Mouse (Mus musculus) cerebellum, adult 2 months (tissue): ENCODE results near the gene Mmd2. TPM values are rescaled to one million over a fixed set of nuclear protein-coding genes. Genes with fewer than 3 reads are reported as not detected.

Source experiments
- DNase-seq, 2 experiments: peaks; one replicate each; pipeline ENCODE4 v3.0.0; 2021
- H3K27ac ChIP-seq: fragments of 200-500 bp; 2 replicates; pipeline ENCODE4 v1.5.1; 2012; ENCODE audit warnings: low read length, control low read depth, inconsistent platforms; ENCODE audit not compliant: insufficient read depth
- H3K27me3 ChIP-seq: fragments of 200-500 bp; 2 replicates; pipeline ENCODE4 v1.6.1; 2012; ENCODE audit warnings: inconsistent platforms, mild to moderate bottlenecking, low read length, moderate library complexity; ENCODE audit not compliant: control insufficient read depth, insufficient read depth
- H3K4me1 ChIP-seq: fragments of 200-500 bp; 2 replicates; pipeline ENCODE4 v1.6.1; 2011; ENCODE audit warnings: low read length; ENCODE audit not compliant: control insufficient read depth, insufficient read depth
- H3K4me3 ChIP-seq: fragments of 200-500 bp; replicated peaks from 2 replicates; pipeline ENCODE3; 2011; ENCODE audit warnings: mild to moderate bottlenecking, low read depth, low read length, control low read depth; ENCODE audit not compliant: insufficient read depth
- CTCF ChIP-seq: fragments of 200-500 bp; IDR thresholded peaks from 2 replicates; pipeline ENCODE4 v1.5.1; 2011; ENCODE audit warnings: low read depth, mild to moderate bottlenecking, control low read depth, low read length, moderate library complexity, borderline replicate concordance; ENCODE audit not compliant: insufficient read depth
- POLR2A ChIP-seq: fragments of 200-500 bp; IDR thresholded peaks from 2 replicates; pipeline ENCODE4 v1.6.1; 2011; ENCODE audit warnings: low read length, control low read depth, borderline replicate concordance; ENCODE audit not compliant: insufficient read depth
- WGBS: fragments of 180-500 bp; shearing (Covaris S2); methylation state at CpG from one replicate; pipeline ENCODE4 v1.1.7; 2018; 5-methylcytosine and 5-hydroxymethylcytosine counted together
- polyA plus RNA-seq: library from polyadenylated mRNA; depleted of rRNA; stranded (reverse); fragments of >200 nt; gene quantifications from 2 replicates; pipeline ENCODE4 v1.2.3, GENCODE M21; 2012

Mmd2 gene
- polyA plus RNA-seq, 1 experiment = 65.6 TPM

DNA sequence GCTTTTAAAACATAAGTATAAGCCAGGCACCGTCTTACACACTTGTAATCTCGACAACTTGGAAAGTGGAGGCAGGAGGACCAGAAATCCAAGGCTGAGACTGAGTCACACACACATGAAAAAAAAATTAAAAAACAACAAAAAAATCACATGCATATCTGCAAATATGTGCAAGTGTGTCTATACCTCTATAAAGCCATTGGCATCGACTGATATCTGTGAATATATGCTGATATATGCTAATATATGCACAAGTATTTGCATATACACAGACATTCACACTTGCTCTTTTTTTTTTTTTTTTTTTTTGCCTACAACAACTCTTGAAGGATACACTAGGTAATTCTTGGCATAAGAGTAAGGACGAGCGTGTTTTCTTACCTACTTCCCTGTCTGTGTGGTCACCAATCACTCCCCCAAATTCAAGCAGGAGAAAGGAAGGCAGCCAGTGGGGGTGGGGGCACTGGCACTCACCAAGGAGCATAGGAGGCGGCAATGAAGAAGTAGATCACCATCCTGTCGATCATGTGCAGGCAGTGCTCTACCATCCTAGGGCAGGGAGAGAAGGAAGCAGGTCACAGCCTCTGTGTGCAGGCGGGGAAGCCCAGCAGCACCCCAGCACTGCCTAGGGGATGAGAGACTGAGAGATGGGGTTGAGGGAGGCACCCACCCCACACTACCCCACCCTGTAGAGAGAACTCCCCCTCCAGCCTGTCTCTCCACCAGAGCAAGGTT is 34.1 kb downstream of the Mmd2 start:
- Histone ChIP-seq H3K4me3 (no peak overlapping the region), H3K27me3 (no peaks in the 10 kb centered on the region), H3K4me1 (no peaks in the 10 kb centered on the region), H3K27ac (no peak overlapping the region)
- 77% methylated on average over 8 of the region's 8 CpGs for WGBS
- TF ChIP-seq POLR2A (no peak), CTCF (no peak)
- no peak for DNase-seq

DNA sequence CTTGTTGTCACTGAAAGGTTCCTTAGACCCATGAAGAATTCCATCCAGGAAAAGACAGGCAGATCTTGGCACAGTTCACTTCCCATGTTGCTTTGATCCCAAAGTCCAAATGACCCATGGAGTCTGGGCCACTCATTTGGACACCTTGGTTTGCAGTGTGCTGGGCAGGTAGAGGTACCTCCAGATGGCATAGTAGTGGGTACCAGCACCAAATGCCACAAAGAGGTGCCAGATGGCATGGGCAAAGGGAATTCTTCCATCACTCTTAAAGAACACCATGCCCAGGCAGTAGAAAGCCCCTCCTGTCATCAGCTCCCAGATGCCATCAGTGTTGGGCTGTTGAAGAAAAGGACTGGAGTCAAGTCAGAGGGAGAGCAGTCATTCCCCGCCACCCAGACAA is 44.0 kb downstream of the Mmd2 start:
- H3K4me1 ChIP-seq = peaks cover 4% of the 10 kb centered on the region
- no peak for TF ChIP-seq CTCF

DNA sequence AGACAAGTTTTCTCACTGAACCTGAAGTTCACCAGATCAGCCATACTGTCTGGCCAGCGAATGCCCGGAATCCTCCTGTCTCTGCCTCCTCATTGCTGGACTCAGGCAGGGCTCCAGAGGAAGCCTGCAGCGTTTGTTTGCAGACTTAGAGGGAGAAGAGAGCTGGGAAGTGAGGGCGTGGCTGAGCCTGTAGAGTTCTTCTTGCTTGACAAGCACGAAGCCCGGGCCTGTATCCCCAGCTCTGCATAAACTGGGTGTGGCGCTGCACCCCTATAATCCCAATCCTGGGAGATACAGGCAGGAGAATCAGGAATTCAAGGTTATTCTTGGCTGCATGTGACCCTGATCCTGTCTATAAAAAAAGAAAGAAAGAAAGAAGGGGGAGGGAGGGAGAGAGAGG is 48.3 kb downstream of the Mmd2 start:
- H3K4me1 ChIP-seq = peaks cover 4% of the 10 kb centered on the region
- WGBS = 62% methylated on average over 7 of the region's 7 CpGs
- TF ChIP-seq CTCF (no peak), POLR2A (no peak)
- H3K4me3 ChIP-seq = no peak overlapping the region
- DNase-seq = no peak
- H3K27ac ChIP-seq = no peak overlapping the region
- H3K27me3 ChIP-seq = no peaks in the 10 kb centered on the region

More for the DNA sequence above, 44.0 kb downstream of the Mmd2 start:
- 66% methylated on average over 1 of the region's 1 CpGs for WGBS
- Histone ChIP-seq H3K27ac (no peak overlapping the region), H3K4me3 (no peak overlapping the region), H3K27me3 (no peaks in the 10 kb centered on the region)
- DNase-seq = peak in 1 of 2 experiments; percentile 42

DNA sequence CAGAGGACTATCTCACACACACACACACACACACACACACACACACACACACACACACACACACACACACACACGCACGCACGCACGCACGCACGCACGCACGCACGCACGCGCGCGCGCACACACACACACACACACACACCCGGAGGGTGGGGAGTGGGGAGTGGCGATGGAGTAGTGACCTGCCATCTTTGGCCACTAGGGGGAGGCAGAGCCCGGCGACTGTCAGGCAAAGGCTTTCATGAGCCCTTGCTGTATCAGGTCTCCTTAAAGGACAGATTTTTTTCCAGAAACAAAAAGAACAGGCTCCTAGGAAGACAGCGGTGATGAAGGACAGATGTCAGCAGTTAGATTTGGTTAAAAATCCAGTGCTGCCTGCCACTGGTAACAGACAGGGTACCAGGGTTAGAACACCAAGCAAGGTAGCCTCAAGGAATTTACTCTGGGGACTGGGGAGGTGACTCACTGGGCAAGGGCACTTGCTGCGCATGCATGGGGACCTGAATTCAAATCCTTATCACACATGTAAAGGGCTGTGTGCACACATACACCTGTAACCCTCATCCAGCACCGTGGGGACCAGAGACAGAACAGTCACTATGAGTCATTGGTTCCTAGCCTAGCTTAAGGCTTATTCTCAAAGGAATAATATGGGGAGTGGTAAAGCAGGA is 51.1 kb downstream of the Mmd2 start:
- Histone ChIP-seq H3K27ac (no peak overlapping the region), H3K4me1 (no peaks in the 10 kb centered on the region), H3K4me3 (no peak overlapping the region), H3K27me3 (no peaks in the 10 kb centered on the region)
- peak; percentile 81 to 89 for DNase-seq
- TF ChIP-seq CTCF (peak; percentile 90), POLR2A (no peak)
- WGBS = 16% methylated on average over 16 of the region's 21 CpGs

DNA sequence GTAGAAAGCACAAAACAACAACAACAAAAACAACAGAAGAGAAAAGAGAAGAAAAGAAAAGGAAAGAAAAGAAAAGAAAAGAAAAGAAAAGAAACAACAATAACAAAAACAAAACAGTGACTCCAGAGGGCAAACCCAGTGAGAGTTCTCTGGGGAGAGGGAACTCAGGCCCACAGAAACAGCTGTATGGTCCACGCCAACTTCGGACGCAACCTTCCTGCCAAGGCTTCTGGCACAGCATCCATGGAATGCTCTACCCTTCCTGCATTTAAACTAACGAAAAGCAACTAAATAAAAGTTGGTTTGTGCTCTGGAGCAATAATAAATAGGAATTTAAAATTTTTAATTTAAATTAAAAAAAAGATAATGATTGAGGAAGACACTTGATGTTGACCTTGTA is 51.9 kb downstream of the Mmd2 start:
- H3K27me3 ChIP-seq = no peaks in the 10 kb centered on the region
- 59% methylated on average over 4 of the region's 4 CpGs for WGBS

DNA sequence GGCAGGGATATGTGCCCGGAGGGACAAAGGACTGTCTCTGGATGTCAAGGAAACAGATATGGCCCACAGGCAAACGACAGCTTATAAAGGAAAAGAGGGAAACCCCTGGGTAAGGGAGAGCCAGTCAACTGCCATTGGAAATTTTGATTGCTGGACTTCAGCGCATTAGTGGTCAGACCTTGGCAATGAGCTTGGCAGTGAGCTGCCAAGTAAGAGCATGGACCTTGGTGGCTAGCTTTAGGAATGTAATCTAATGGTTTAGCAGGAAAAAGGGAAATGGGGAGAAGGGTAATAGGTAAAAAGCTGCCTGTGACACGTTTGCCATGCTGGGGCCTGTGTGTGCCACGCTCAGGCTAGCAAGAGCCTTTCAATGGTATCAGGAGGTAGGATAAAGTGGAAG is 52.7 kb downstream of the Mmd2 start:
- TF ChIP-seq CTCF = no peak
- TF ChIP-seq POLR2A = no peak
- Histone ChIP-seq H3K27ac (no peak overlapping the region), H3K4me3 (no peak overlapping the region), H3K4me1 (no peaks in the 10 kb centered on the region), H3K27me3 (no peaks in the 10 kb centered on the region)
- no peak for DNase-seq
- WGBS = 77% methylated on average over 5 of the region's 5 CpGs

More for the DNA sequence above, 51.9 kb downstream of the Mmd2 start:
- H3K4me1 ChIP-seq = no peaks in the 10 kb centered on the region
- TF ChIP-seq POLR2A = no peak
- no peak for TF ChIP-seq CTCF
- no peak for DNase-seq
- no peak overlapping the region for H3K27ac ChIP-seq
- no peak overlapping the region for H3K4me3 ChIP-seq

DNA sequence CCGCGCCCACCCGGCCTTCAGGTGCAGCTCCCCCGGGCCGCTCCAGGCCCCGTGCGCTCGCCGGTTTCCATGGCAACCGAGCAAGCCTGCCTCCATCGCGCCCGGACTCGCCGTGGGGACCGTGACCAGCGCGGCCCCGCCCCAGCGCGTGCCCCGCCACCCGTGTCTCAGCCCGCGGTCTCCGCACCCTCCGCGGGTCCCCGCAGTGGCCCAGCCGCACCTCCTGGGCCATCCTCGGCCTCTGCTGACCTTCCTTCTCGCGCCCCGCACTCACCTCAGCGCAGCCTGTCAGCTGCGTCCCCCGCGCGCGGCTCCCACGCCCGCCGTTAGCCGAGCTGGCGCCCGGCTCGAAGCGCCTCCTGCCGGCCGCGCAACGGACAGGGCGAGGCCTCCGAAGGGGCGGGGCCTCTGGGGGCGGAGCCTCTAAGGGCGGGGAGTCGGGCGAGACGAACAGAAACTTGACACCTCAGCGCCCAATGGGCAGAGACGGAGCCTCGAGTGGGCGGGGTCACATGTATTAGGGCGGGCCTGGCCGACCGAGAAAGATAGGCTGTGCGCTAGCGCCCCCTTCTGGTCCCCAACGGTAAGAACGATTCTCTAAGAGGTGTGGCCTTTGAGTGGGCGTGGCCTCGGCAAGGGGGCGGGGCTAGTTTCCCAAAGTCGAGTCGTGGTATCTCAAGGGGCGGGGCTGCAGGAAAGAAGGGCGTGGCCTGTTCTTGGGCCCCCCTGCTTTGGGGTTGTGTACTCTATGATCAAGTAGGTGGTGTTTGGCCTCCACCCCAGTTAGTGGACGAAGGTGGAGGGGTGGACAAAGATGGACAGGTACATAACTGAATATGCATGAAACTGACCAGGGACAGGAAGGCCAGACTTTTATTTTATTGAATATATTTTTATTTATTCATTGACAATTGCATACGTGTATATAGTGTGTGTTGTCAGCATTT is 57.6 kb downstream of the Mmd2 start, which contains the start of gene Radil:
Gene Radil (minus strand): TSS at position 393 of the 947 bp plus-strand sequence.
- Histone ChIP-seq H3K27ac (no peak within 1 kb of the TSS), H3K4me1 (no peaks in the 10 kb centered on the region), H3K27me3 (no peaks in the 10 kb centered on the region), H3K4me3 (peak within 1 kb of the TSS; percentile 72)
- 2% methylated on average over 78 of the region's 80 CpGs for WGBS
- peak; percentile 98 to 99 for DNase-seq
- TF ChIP-seq CTCF = peak; percentile 77
- peak; percentile 18; the same call in 1 of the 2 replicates for TF ChIP-seq POLR2A
